Mouse (Mus musculus): ENCODE measurements around the gene Cep68.

Cep68 gene

DNA sequence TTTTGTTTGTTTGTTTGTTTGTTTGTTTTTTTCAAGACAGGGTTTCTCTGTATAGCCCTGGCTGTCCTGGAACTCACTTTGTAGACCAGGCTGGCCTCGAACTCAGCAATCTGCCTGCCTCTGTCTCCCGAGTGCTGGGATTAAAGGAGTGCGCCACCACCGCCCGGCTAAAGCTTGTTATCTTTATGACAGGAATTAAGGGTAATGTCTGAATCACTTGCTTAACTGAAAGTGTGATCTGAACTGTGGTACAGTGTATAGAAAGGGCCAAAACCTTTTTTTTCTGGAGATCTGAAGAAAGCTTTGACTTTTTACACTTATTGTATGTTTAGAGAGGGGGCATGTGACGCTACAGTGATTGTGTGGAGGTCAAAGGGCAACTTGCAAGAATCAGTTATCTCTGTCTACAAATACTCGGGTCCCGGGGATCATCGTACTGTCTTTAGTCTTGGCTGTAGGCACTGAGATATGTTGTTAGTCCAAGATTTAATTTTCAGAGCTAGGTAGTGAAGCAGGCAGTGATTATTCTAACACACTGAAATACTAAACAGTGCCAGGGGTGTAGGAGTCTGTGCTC lies 44.3 kb downstream of the Cep68 start:
- no peak for DNase-seq (ENCODE audit: low read depth)

DNA sequence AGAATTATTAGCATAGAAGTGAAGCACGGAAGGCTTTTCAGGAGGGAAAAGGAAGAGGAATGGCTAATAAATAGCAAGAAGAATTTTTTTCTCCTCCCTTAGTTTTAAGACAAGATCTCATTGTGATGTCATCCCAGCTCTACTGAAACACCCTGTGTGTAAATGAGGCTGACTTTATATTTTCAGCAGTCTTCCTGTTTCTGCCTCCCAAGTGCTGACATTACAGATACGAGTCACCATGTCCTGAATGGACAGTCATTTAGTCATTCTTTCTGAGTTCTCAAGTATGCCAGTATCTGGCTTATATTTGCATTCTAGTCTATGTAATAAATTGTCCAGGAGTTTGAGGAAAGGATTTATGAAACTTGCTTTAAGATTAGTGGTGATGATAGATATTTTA lies 44.9 kb downstream of the Cep68 start:
- DNase-seq (ENCODE audit: low read depth): no peak

- no peak for DNase-seq (ENCODE audit: low read depth)
Observed at GRCm38 (mm10) chr11:20202299-20203011, 46.8 kb downstream of the Cep68 start.

GRCm38 (mm10) chr11:20201661-20202101 lies 47.5 kb downstream of the Cep68 start:
- DNase-seq (ENCODE audit: low read depth): no peak

DNA sequence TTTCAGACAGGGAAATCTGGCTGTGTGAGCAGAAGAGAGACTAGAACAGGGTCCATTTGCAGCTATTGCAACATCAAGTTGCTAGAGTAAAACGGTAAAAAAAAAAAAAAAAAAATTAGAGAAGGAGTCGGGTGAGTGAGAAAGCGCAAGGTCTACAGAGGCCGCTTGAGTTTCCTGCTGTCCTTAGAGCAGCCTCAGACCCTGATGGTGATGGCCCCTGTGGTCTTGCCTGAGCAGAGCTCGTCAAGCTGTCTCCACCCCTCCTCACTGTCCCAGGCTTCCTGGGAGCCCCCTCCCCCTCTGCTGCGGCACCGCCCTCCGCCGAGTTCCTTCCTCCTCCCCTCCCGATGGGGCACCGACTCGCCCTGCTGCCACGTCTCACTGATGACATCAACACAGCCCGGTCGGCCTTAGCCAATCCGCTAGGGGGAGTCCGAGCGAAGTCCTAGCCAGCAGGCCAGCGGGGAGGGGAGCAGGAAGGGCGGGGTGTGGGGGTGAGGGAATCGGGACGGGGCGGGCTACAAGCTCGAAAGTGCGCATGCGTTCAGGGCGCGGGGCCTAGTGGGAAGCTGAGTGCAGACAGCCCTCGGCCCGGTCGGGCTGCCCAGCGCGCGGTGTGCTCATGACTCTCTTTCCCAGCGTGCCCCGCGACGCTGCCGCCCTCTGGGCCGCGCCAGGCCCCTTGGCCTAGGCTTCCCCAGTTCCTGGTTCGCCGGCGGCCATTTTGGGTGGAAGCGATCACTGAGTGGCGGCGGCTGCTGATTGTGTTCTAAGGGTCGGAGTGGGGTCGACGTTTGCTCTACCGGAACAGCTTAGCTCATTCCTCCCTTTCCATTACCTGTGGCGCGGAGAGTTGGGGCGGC lies 48.3 kb downstream of the Cep68 start, which contains the start of gene Rab1a:
Gene Rab1a (plus strand): TSS at position 720 of the 863 bp plus-strand sequence.
- peak; percentile 99 for DNase-seq (ENCODE audit: low read depth)

DNA sequence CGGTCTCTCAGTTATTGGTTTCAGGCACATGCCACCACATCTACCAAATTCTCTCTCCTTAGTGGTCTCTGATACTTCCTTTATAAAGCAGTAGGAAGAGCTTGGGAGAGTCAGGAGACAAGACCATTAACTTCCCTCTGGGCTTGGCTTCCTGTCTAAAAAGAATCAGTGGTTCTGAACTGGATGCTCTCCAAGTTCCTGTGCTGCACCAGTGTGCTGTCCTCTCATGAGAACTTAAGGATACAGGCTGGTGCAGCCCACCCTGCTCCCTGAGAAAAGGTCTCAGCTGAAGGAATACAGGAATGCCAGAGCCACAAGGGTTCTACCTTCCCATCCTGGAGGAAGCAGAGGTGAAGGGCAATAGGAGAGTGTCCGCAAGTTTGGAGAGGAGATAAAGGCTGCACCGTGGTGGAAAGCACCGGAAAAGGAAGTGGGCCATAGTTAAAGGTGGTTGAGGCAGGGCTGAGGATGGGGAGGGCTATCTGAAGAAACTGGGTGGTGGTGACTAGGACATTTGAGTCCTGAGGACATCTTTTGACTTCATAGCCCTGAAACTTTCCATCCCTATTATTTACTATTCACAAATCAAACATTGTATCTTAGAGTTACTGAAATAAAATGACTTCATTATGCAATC lies 56.0 kb downstream of the Cep68 start:
- no peak for DNase-seq (ENCODE audit: low read depth)

- no peak for DNase-seq (ENCODE audit: low read depth)
Observed at GRCm38 (mm10) chr11:20187271-20187670, 62.0 kb downstream of the Cep68 start.

All from fibroblast of lung, adult 2 months (primary cell).